Mouse (Mus musculus): ENCODE measurements at regions not wholly inside any gene's neighbourhood (a gene's known extent, or its start where the extent isn't known, plus 50 kb on each side); places are given as distances from the start of the nearest gene placed in this dataset.

DNA sequence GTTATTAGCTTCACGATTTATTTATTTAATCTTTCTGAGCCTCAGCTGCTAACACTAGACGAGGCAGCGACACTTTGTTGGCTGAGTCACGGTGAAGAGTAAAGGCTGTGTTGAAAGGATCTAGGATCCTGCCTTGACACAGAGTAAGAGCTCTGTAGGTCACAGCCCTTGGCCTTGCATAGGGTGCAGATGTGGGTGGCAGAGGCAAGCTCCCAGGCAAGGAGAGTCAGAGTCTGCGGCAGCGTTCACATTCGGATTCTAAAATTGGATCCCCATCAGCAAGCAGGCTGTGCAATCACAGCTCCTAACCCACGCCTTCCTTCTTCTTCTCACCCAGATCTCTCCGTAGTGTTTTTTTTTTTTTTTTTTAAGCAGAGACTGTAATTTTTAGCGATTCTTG is 94.3 kb upstream of the Prickle1 start:
- DNase-seq (ENCODE audit: low spot score) = no peak
- no peaks in the 10 kb centered on the region for H3K4me1 ChIP-seq (replicated peaks; ENCODE audit: insufficient read depth, low read length)
- 73% methylated on average over 10 of the region's 10 CpGs for WGBS

DNA sequence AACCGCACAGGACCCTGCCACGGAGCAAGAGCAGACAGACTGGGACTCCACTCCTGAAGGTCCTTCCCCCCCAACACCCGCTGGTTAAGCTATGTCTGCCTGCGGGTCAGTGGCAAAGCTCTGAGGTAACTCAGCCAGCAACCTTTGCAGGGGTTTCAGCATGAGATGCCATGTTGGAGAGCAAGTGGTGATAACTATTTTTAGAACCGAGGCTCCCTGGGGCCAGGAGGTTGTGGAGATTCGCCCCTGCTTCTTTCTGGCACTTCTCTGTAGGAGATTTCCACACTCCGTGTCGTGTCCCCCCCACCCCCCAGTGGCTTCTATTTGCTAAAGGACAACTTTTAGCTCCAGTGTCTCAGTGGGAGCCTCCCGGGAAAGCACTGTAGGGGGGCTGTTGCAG is 90.7 kb upstream of the Prickle1 start:
- no peak for TF ChIP-seq CTCF (IDR thresholded peaks at IDR 0.05; ENCODE audit: low read depth)
- no peaks in the 10 kb centered on the region for H3K9me3 ChIP-seq (replicated peaks; ENCODE audit: low read length)
- H3K4me3 ChIP-seq (replicated peaks; ENCODE audit: low read depth, low read length) = no peak overlapping the region
- ATAC-seq (replicated peaks; ENCODE audit: low FRiP score, low read depth) (no peak), DNase-seq (ENCODE audit: low spot score) (no peak)
- no peaks in the 10 kb centered on the region for H3K36me3 ChIP-seq (ENCODE audit: insufficient read depth, low read length)
- H3K27me3 ChIP-seq (ENCODE audit: insufficient read depth, low read length) = no peaks in the 10 kb centered on the region
- no peak overlapping the region for H3K27ac ChIP-seq
- H3K4me1 ChIP-seq (replicated peaks; ENCODE audit: insufficient read depth, low read length) = 0 out of 2 replicates have a peak, but pooled peaks cover 6% of the 10 kb centered on the region
- no peak overlapping the region for H3K9ac ChIP-seq (ENCODE audit: low read depth, low read length)
- 58% methylated on average over 9 of the region's 9 CpGs for WGBS
- no peak overlapping the region for H3K4me2 ChIP-seq (ENCODE audit: low read length)

More for the DNA sequence above, 94.3 kb upstream of the Prickle1 start:
- H3K4me3 ChIP-seq (replicated peaks; ENCODE audit: low read depth, low read length) = no peak overlapping the region
- H3K27ac ChIP-seq = no peak overlapping the region
- H3K9me3 ChIP-seq (replicated peaks; ENCODE audit: low read length) = no peaks in the 10 kb centered on the region
- H3K4me2 ChIP-seq (ENCODE audit: low read length) = no peak overlapping the region
- no peak for ATAC-seq (replicated peaks; ENCODE audit: low FRiP score, low read depth)
- H3K27me3 ChIP-seq (ENCODE audit: insufficient read depth, low read length) = no peaks in the 10 kb centered on the region
- H3K9ac ChIP-seq (ENCODE audit: low read depth, low read length) = no peak overlapping the region
- TF ChIP-seq CTCF (IDR thresholded peaks at IDR 0.05; ENCODE audit: low read depth) = no peak
- H3K36me3 ChIP-seq (ENCODE audit: insufficient read depth, low read length) = no peaks in the 10 kb centered on the region

DNA sequence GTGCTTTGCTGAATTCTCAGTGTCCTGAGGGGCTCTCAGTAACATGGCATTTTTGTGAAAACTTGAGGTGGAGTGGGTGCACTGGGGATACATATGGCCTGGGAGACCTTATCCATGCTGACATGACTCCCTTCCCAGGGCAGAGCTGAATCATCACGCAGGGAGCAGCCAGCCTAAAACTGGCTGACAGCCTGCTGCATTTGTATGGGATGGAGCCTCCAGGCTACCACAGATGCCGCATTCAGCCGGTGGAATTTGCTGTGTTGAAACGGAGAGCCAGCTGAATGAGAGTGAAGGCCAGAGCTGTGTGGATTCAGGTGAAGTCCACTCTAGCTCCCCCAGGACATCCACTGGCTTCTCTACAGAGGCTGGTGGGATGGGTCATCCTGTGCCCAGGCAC is 85.9 kb upstream of the Prickle1 start:
- Histone ChIP-seq H3K4me1 (replicated peaks; ENCODE audit: insufficient read depth, low read length) (0 out of 2 replicates have a peak, but pooled peaks cover 6% of the 10 kb centered on the region), H3K4me2 (ENCODE audit: low read length) (no peak overlapping the region), H3K27me3 (ENCODE audit: insufficient read depth, low read length) (no peaks in the 10 kb centered on the region), H3K4me3 (replicated peaks; ENCODE audit: low read depth, low read length) (no peak overlapping the region), H3K9me3 (replicated peaks; ENCODE audit: low read length) (no peaks in the 10 kb centered on the region), H3K27ac (no peak overlapping the region), H3K36me3 (ENCODE audit: insufficient read depth, low read length) (no peaks in the 10 kb centered on the region), H3K9ac (ENCODE audit: low read depth, low read length) (no peak overlapping the region)
- no peak for TF ChIP-seq CTCF (IDR thresholded peaks at IDR 0.05; ENCODE audit: low read depth)
- ATAC-seq (replicated peaks; ENCODE audit: low FRiP score, low read depth) = no peak
- DNase-seq (ENCODE audit: low spot score) = no peak
- WGBS = 68% methylated on average over 4 of the region's 4 CpGs

DNA sequence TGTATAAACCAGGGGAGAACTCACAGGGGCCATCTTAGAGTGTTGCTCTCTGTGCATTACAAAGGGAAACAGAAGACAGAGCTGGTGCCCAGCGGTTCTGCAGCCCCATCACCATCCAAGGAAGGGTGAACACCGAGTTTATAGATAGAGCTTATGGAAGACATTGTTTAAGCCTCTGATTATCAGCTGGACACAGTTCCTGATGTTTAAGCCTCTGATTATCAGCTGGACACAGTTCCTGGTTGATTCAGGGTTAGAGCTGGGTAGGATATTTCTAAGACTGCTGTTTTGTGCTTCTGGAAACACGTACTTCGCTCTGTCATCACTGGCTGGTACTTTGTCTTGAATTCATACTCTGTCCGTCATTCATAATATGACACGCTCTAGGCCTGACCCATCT is 79.9 kb upstream of the Prickle1 start:
- Histone ChIP-seq H3K4me2 (ENCODE audit: low read length) (no peak overlapping the region), H3K4me3 (replicated peaks; ENCODE audit: low read depth, low read length) (no peak overlapping the region), H3K27ac (no peak overlapping the region), H3K9me3 (replicated peaks; ENCODE audit: low read length) (no peaks in the 10 kb centered on the region), H3K36me3 (ENCODE audit: insufficient read depth, low read length) (no peaks in the 10 kb centered on the region), H3K9ac (ENCODE audit: low read depth, low read length) (no peak overlapping the region), H3K4me1 (replicated peaks; ENCODE audit: insufficient read depth, low read length) (no peaks in the 10 kb centered on the region), H3K27me3 (ENCODE audit: insufficient read depth, low read length) (no peaks in the 10 kb centered on the region)
- WGBS = 92% methylated on average over 6 of the region's 6 CpGs
- no peak for ATAC-seq (replicated peaks; ENCODE audit: low FRiP score, low read depth)
- DNase-seq (ENCODE audit: low spot score) = no peak
- no peak for TF ChIP-seq CTCF (IDR thresholded peaks at IDR 0.05; ENCODE audit: low read depth)

DNA sequence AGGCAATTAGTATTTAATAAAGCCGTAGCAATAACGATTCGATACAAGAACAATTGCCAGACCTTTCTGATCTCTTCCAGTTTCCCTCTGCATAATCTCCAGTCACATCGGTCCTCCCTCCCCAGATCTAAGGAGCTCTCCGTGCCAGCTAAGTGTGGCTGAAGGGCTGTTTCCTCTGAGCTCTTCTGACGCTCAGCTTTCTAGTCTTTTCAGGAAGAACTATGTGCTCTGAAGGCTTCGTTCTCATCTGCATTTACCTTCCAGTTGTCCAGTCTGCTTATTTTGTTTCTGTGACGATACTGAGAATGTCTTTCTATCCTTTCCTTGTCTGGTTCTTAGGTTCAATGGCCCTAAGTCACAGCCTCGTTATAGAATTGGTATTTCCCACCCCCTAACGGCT is 78.3 kb upstream of the Prickle1 start:
- H3K9me3 ChIP-seq (replicated peaks; ENCODE audit: low read length) = no peaks in the 10 kb centered on the region
- no peaks in the 10 kb centered on the region for H3K4me1 ChIP-seq (replicated peaks; ENCODE audit: insufficient read depth, low read length)
- no peak overlapping the region for H3K9ac ChIP-seq (ENCODE audit: low read depth, low read length)
- WGBS = 52% methylated on average over 10 of the region's 10 CpGs
- H3K4me2 ChIP-seq (ENCODE audit: low read length) = no peak overlapping the region
- TF ChIP-seq CTCF (IDR thresholded peaks at IDR 0.05; ENCODE audit: low read depth) = no peak
- H3K27me3 ChIP-seq (ENCODE audit: insufficient read depth, low read length) = no peaks in the 10 kb centered on the region
- DNase-seq (ENCODE audit: low spot score) = no peak
- no peaks in the 10 kb centered on the region for H3K36me3 ChIP-seq (ENCODE audit: insufficient read depth, low read length)
- ATAC-seq (replicated peaks; ENCODE audit: low FRiP score, low read depth) = no peak
- H3K4me3 ChIP-seq (replicated peaks; ENCODE audit: low read depth, low read length) = no peak overlapping the region
- no peak overlapping the region for H3K27ac ChIP-seq

DNA sequence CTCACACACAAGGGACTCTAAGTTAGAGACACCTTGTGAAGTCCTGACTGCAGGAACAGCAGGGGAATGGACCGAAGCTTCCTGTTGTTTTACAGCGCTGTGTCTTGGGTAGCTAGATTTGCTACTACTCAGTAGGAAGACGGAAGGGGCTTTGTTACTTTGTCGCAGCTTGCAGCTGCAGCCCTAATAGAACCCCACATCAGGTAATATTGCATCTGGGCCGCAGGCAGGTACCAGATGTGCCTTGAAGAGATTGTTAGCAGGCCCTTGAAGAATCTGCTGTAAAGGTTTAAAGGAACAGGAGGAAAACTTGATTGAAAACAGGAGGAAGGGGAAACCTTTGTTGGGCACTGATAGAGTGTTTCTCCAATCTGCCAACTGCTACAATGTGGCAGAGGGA is 68.2 kb upstream of the Prickle1 start:
- no peaks in the 10 kb centered on the region for H3K4me1 ChIP-seq (replicated peaks; ENCODE audit: insufficient read depth, low read length)
- H3K4me3 ChIP-seq (replicated peaks; ENCODE audit: low read depth, low read length) = no peak overlapping the region
- H3K4me2 ChIP-seq (ENCODE audit: low read length) = no peak overlapping the region
- H3K9me3 ChIP-seq (replicated peaks; ENCODE audit: low read length) = no peaks in the 10 kb centered on the region
- no peaks in the 10 kb centered on the region for H3K27me3 ChIP-seq (ENCODE audit: insufficient read depth, low read length)
- no peak overlapping the region for H3K27ac ChIP-seq
- ATAC-seq (replicated peaks; ENCODE audit: low FRiP score, low read depth) (no peak), DNase-seq (ENCODE audit: low spot score) (no peak)
- no peak for TF ChIP-seq CTCF (IDR thresholded peaks at IDR 0.05; ENCODE audit: low read depth)
- no peaks in the 10 kb centered on the region for H3K36me3 ChIP-seq (ENCODE audit: insufficient read depth, low read length)
- WGBS = 57% methylated on average over 5 of the region's 5 CpGs
- H3K9ac ChIP-seq (ENCODE audit: low read depth, low read length) = no peak overlapping the region

DNA sequence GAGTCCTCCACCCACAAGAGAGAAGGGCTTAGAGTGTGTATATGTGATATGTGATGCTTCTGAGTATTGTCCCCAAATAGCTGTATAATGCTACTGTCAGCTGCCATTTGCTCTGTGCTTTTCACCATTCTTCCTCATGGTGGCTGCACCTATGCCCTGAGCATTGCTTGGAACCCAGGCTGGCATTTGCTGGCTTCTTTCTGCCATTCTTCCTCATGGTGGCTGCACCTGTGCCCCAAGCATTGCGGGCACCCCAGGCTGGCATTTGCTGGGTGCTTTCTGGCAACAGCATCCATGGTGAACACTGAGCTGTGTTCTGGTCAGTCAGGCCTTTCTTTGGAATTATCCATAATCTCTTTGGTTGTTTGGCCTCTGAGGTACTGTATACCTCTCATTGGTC is 66.9 kb upstream of the Prickle1 start:
- Histone ChIP-seq H3K9ac (ENCODE audit: low read depth, low read length) (no peak overlapping the region), H3K27ac (no peak overlapping the region), H3K9me3 (replicated peaks; ENCODE audit: low read length) (no peaks in the 10 kb centered on the region), H3K4me3 (replicated peaks; ENCODE audit: low read depth, low read length) (no peak overlapping the region), H3K27me3 (ENCODE audit: insufficient read depth, low read length) (no peaks in the 10 kb centered on the region), H3K36me3 (ENCODE audit: insufficient read depth, low read length) (no peaks in the 10 kb centered on the region), H3K4me1 (replicated peaks; ENCODE audit: insufficient read depth, low read length) (no peaks in the 10 kb centered on the region), H3K4me2 (ENCODE audit: low read length) (no peak overlapping the region)
- TF ChIP-seq CTCF (IDR thresholded peaks at IDR 0.05; ENCODE audit: low read depth) = no peak
- no peak for ATAC-seq (replicated peaks; ENCODE audit: low FRiP score, low read depth)
- 96% methylated on average over 1 of the region's 1 CpGs for WGBS
- no peak for DNase-seq (ENCODE audit: low spot score)

Data from kidney, postnatal 0 days (tissue).